In the genomic region with DNA sequence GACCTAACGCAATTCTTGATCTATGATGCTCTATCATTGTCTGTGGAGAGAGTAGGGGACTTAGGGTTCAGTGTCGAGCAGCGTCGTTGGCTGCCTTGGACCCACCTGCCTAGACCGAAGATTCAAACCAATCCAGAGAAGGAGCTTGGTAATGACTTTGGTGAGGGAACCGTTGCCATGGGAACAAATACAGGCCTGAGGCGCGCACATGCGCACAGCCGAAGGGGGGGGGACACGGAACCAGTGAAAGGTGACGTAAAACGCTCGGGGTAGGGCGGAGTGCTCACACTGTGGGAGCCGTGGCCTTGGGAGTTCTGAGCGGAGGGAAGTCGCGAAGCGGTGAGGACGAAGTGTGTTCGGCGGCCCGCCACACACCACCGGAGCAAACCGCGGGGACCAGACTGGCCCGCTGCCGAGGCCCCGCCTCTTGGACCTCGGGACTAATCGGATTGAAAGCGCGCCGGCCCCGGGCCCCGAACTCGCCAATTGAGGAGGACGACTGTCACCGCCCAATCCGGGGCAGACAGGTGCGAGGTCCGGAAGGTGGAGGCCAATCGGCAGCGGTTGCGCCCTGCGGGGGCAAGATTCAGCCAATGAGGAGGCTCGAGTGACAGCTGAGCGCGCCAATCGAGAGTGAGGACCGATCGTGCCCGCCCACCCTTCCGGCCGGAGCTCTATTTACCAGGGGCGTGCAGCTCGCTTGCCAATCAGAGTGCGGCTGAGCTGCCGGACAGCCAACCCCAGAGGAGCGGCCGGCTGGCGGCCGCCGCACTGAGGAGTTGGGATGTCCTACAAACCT, we compare ENCODE assay signal across 8 mouse cellular contexts. TPM values are rescaled to one million over a fixed set of nuclear protein-coding genes. Genes with fewer than 3 reads are reported as not detected.
A peak's percentile ranks its signal among the peaks of the same experiment; 100 is the strongest.
DNase-seq lines count a peak whose midpoint lies in the region; ATAC-seq and TF ChIP-seq lines count a peak whose summit lies in the region.

A gene (plus strand): TSS at position 541 of the 799 bp plus-strand sequence.

- peaks cover 18 to 44% of the 10 kb centered on the region in 2 experiments for H3K4me1 ChIP-seq in CH12.LX (ENCODE audit: control insufficient read depth in 1 of 2, insufficient read depth in 2 of 2)
- H3K4me1 ChIP-seq in forebrain, embryonic 11.5 days (replicated peaks; ENCODE audit: control insufficient read depth, insufficient read depth, low read length), result peaks cover 24% of the 10 kb centered on the region
- H3K4me1 ChIP-seq in heart, embryonic 16.5 days (ENCODE audit: control insufficient read depth, insufficient read depth, low read length), result peaks cover 32% of the 10 kb centered on the region
- H3K4me1 ChIP-seq in liver, embryonic 15.5 days (replicated peaks), result peaks cover 64% of the 10 kb centered on the region
- H3K4me1 ChIP-seq in neural tube, embryonic 12.5 days, result peaks cover 42% of the 10 kb centered on the region

- peak; percentile 98 for DNase-seq in CH12.LX (ENCODE audit: extremely low read depth)
- DNase-seq in c-Kit-positive CD71-positive TER-119-negative erythroid progenitor cells, embryonic 14.5 days (ENCODE audit: low read depth), result peak; percentile 97
- peak; percentile 100 for DNase-seq in forebrain, embryonic 11.5 days (ENCODE audit: low spot score)
- peak; percentile 99 to 100 for DNase-seq in kidney, postnatal 36 days
- peak; percentile 98 for DNase-seq in telencephalon, adult 2 months (ENCODE audit: low read depth, low spot score)

- peak within 1 kb of the TSS; percentile 65 for H3K9ac ChIP-seq in CH12.LX (ENCODE audit: insufficient read depth, low read depth)
- peak within 1 kb of the TSS; percentile 62 for H3K9ac ChIP-seq in forebrain, embryonic 11.5 days (ENCODE audit: low read length)
- H3K9ac ChIP-seq in heart, embryonic 16.5 days (ENCODE audit: low read length), result peak within 1 kb of the TSS; percentile 76
- H3K9ac ChIP-seq in liver, embryonic 15.5 days, result peak within 1 kb of the TSS; percentile 74
- peak within 1 kb of the TSS; percentile 55 for H3K9ac ChIP-seq in neural tube, embryonic 12.5 days

- peak; percentile 93 for TF ChIP-seq POLR2A in CH12.LX (IDR thresholded peaks at IDR 0.05; ENCODE audit: low read depth, low read length)

- H3K4me3 ChIP-seq in CH12.LX (replicated peaks in 1 of 3; ENCODE audit: low read depth in 2 of 3, low read length in 2 of 3, poor library complexity in 1 of 3), result peak within 1 kb of the TSS; percentile 57 to 73 (median 72)
- peak within 1 kb of the TSS; percentile 53 for H3K4me3 ChIP-seq in forebrain, embryonic 11.5 days (ENCODE audit: low read depth, low read length)
- H3K4me3 ChIP-seq in heart, embryonic 16.5 days (ENCODE audit: low read length), result peak within 1 kb of the TSS; percentile 70
- peak within 1 kb of the TSS; percentile 74 for H3K4me3 ChIP-seq in liver, embryonic 15.5 days (replicated peaks)
- peak within 1 kb of the TSS; percentile 46 for H3K4me3 ChIP-seq in neural tube, embryonic 12.5 days

- TF ChIP-seq RAD21 in CH12.LX (IDR thresholded peaks at IDR 0.05; ENCODE audit: low read depth, low read length), result no peak

- in situ Hi-C loops in CH12.LX (cut with MboI; ENCODE audit: low pct_ligation_motif_present, low pct_unique_long_range_greater_than_20kb, low sequenced_read_pairs), result no loop called here

- dilution Hi-C loops in CH12.LX (cut with MboI; ENCODE audit: extremely low pct_ligation_motif_present, extremely low pct_unique_long_range_greater_than_20kb, low sequenced_read_pairs), result no loop called here

- peak within 1 kb of the TSS; percentile 79 for H3K27ac ChIP-seq in CH12.LX (ENCODE audit: insufficient read depth, low read depth)
- H3K27ac ChIP-seq in forebrain, embryonic 11.5 days (ENCODE audit: low read depth, low read length), result peak within 1 kb of the TSS; percentile 75
- H3K27ac ChIP-seq in heart, embryonic 16.5 days (ENCODE audit: low read length), result peak within 1 kb of the TSS; percentile 86
- H3K27ac ChIP-seq in liver, embryonic 15.5 days (replicated peaks), result peak within 1 kb of the TSS; percentile 99
- peak within 1 kb of the TSS; percentile 48; the same call in 1 of the 2 replicates for H3K27ac ChIP-seq in neural tube, embryonic 12.5 days

- H3K4me2 ChIP-seq in CH12.LX (ENCODE audit: insufficient read depth, low read depth, poor library complexity, severe bottlenecking), result peak within 1 kb of the TSS; percentile 95
- H3K4me2 ChIP-seq in forebrain, embryonic 11.5 days (ENCODE audit: low read depth, low read length, severe bottlenecking), result peak within 1 kb of the TSS; percentile 59
- peak within 1 kb of the TSS; percentile 68 for H3K4me2 ChIP-seq in heart, embryonic 16.5 days (ENCODE audit: low read depth, low read length)
- H3K4me2 ChIP-seq in liver, embryonic 15.5 days, result peak within 1 kb of the TSS; percentile 93
- peak within 1 kb of the TSS; percentile 59 for H3K4me2 ChIP-seq in neural tube, embryonic 12.5 days (replicated peaks)

- H3K27me3 ChIP-seq in CH12.LX (replicated peaks), result no peaks in the 10 kb centered on the region
- peaks cover 9% of the 10 kb centered on the region; the same call in 1 of the 2 replicates for H3K27me3 ChIP-seq in forebrain, embryonic 11.5 days (ENCODE audit: control insufficient read depth, insufficient read depth, low read length)
- H3K27me3 ChIP-seq in heart, embryonic 16.5 days (ENCODE audit: control insufficient read depth, insufficient read depth, low read length), result peaks cover 12% of the 10 kb centered on the region; the same call in 1 of the 2 replicates
- peaks cover 25% of the 10 kb centered on the region for H3K27me3 ChIP-seq in liver, embryonic 15.5 days
- H3K27me3 ChIP-seq in neural tube, embryonic 12.5 days (replicated peaks), result peaks cover 24% of the 10 kb centered on the region

- TF ChIP-seq EP300 in CH12.LX (IDR thresholded peaks at IDR 0.05; ENCODE audit: low read length), result no peak

- no peak for TF ChIP-seq CTCF in CH12.LX (conservative IDR thresholded peaks at IDR 0.05 in 1 of 2, IDR thresholded peaks at IDR 0.05 in 1 of 2; ENCODE audit: low read depth in 2 of 2, low read length in 2 of 2)

- H3K79me2 ChIP-seq in CH12.LX (replicated peaks; ENCODE audit: control insufficient read depth, extremely low read depth, insufficient read depth, poor library complexity, severe bottlenecking), result peaks cover 9% of the 10 kb centered on the region

- under 1% methylated on average over 65 of the region's 65 CpGs for WGBS in forebrain, embryonic 11.5 days
- under 1% methylated on average over 65 of the region's 65 CpGs for WGBS in heart, embryonic 16.5 days
- under 1% methylated on average over 65 of the region's 65 CpGs for WGBS in liver, embryonic 15.5 days (ENCODE audit: insufficient replicate concordance)
- WGBS in neural tube, embryonic 12.5 days, result under 1% methylated on average over 65 of the region's 65 CpGs

- no peaks in the 10 kb centered on the region for H3K9me3 ChIP-seq in CH12.LX (replicated peaks; ENCODE audit: low read length)
- H3K9me3 ChIP-seq in forebrain, embryonic 11.5 days (ENCODE audit: control insufficient read depth, low read length), result no peaks in the 10 kb centered on the region
- no peaks in the 10 kb centered on the region for H3K9me3 ChIP-seq in heart, embryonic 16.5 days (replicated peaks; ENCODE audit: control insufficient read depth, low read length)
- H3K9me3 ChIP-seq in liver, embryonic 15.5 days (replicated peaks), result no peaks in the 10 kb centered on the region
- H3K9me3 ChIP-seq in neural tube, embryonic 12.5 days, result no peaks in the 10 kb centered on the region

- peak; percentile 93 for ATAC-seq in forebrain, embryonic 11.5 days (replicated peaks; ENCODE audit: low FRiP score)
- peak; percentile 90 for ATAC-seq in heart, embryonic 16.5 days (replicated peaks; ENCODE audit: extremely low read depth, insufficient read depth, low FRiP score)
- ATAC-seq in liver, embryonic 15.5 days (ENCODE audit: insufficient read depth), result peak; percentile 91
- peak; percentile 91 for ATAC-seq in neural tube, embryonic 12.5 days (ENCODE audit: low FRiP score, low read depth)

- peaks cover 5 to 18% of the 10 kb centered on the region in 2 experiments for H3K36me3 ChIP-seq in CH12.LX (replicated peaks in 1 of 2; ENCODE audit: control insufficient read depth in 1 of 2, insufficient read depth in 1 of 2, low read length in 1 of 2)
- no peaks in the 10 kb centered on the region for H3K36me3 ChIP-seq in forebrain, embryonic 11.5 days (ENCODE audit: control insufficient read depth, insufficient read depth, low read length)
- H3K36me3 ChIP-seq in heart, embryonic 16.5 days (ENCODE audit: control insufficient read depth, insufficient read depth), result no peaks in the 10 kb centered on the region
- peaks cover 6% of the 10 kb centered on the region; the same call in 1 of the 2 replicates for H3K36me3 ChIP-seq in liver, embryonic 15.5 days (replicated peaks)
- H3K36me3 ChIP-seq in neural tube, embryonic 12.5 days, result no peaks in the 10 kb centered on the region

TF ChIP-seq in CH12.LX, 34 proteins besides CTCF, POLR2A, EP300 and RAD21 (continues in another document):
- TF ChIP-seq HCFC1 (IDR thresholded peaks at IDR 0.05; ENCODE audit: low read depth, low read length) (peak; percentile 67), MAFK (IDR thresholded peaks at IDR 0.05; ENCODE audit: insufficient replicate concordance, low read length) (no peak), NRF1 (IDR thresholded peaks at IDR 0.05; ENCODE audit: low read depth, low read length) (peak; percentile 96), E2F4 (IDR thresholded peaks at IDR 0.05; ENCODE audit: insufficient replicate concordance, low read depth, low read length) (no peak; the same call in 1 of the 2 replicates), CHD2 (IDR thresholded peaks at IDR 0.05; ENCODE audit: low read length) (peak; percentile 97), ZNF384 (IDR thresholded peaks at IDR 0.05; ENCODE audit: low read depth, low read length) (no peak), NELFE (IDR thresholded peaks at IDR 0.05; ENCODE audit: low read depth, low read length) (peak; percentile 76), ELF1 (IDR thresholded peaks at IDR 0.05; ENCODE audit: low read depth, low read length) (peak; percentile 65), USF2 (conservative IDR thresholded peaks at IDR 0.05; ENCODE audit: low read depth, low read length) (no peak), TCF12 (IDR thresholded peaks at IDR 0.05; ENCODE audit: low read depth, low read length) (peak; percentile 27; the same call in 1 of the 2 replicates), MEF2A (IDR thresholded peaks at IDR 0.05; ENCODE audit: borderline replicate concordance, low read depth, low read length) (no peak), MAZ (IDR thresholded peaks at IDR 0.05; ENCODE audit: low read depth, low read length) (no peak), SIN3A (IDR thresholded peaks at IDR 0.05; ENCODE audit: low read length) (peak; percentile 78)

RNA-seq across cellular contexts. Expression of the gene that starts here (rescaled TPM):
- 69.5 and 90.3 TPM in 2 replicates for total RNA-seq in CH12.LX (2012; rRNA removed)
- total RNA-seq in CH12.LX (2014; rRNA removed), result 57.0 and 63.4 TPM in 2 replicates
- polyA plus RNA-seq in CH12.LX (2012; ENCODE audit: insufficient read length, low read depth), result 55.6 and 67.1 TPM in 2 replicates
- 73.6 and 83.9 TPM in 2 replicates for polyA plus RNA-seq in forebrain, embryonic 11.5 days (2014; fragmentation: Nextera tagmentation; extraction: Ambion mirVana)
- 86.0 and 86.2 TPM in 2 replicates for polyA plus RNA-seq in heart, embryonic 16.5 days (2015; fragmentation: Nextera tagmentation; extraction: Ambion mirVana)
- 115 and 127 TPM in 2 replicates for polyA plus RNA-seq in liver, embryonic 15.5 days (2015; fragmentation: Nextera tagmentation; extraction: Ambion mirVana)
- polyA plus RNA-seq in neural tube, embryonic 12.5 days (2016; fragmentation: Nextera tagmentation; extraction: Ambion mirVana), result 73.6 and 75.9 TPM in 2 replicates

Comparison
In these comparisons a context has a peak if more than half of its experiments do, and no peak if none do; other contexts are left out.
1. Peak in every context shown above with its lines: DNase-seq, ATAC-seq, H3K4me3 ChIP-seq and H3K27ac ChIP-seq.
2. H3K27ac ChIP-seq: peak in every context shown above with its lines; median percentile 99 in liver, embryonic 15.5 days; 86 in heart, embryonic 16.5 days; 79 in CH12.LX; 75 in forebrain, embryonic 11.5 days; 48 in neural tube, embryonic 12.5 days.